In genomic region chr9:48211912-48212311, GRCm38 (mm10) we compare ENCODE assay signal across 24 mouse cellular contexts.
"Had no signal": no experiment of that assay in that cellular context is flagged by ENCODE, and none has a peak within 500 bp of the region (broad histone marks: within the 10 kb centered on the region; RNA-seq: fewer than 3 reads in every experiment).

No protein-coding gene starts in this region.

- H3K9ac ChIP-seq: embryonic facial prominence, embryonic 12.5 days; embryonic facial prominence, embryonic 13.5 days; embryonic facial prominence, embryonic 15.5 days; forebrain, embryonic 12.5 days; forebrain, embryonic 13.5 days; forebrain, embryonic 15.5 days; forebrain, postnatal 0 days had no signal

- H3K4me1 ChIP-seq: embryonic facial prominence, embryonic 12.5 days; embryonic facial prominence, embryonic 13.5 days; forebrain, embryonic 10.5 days; forebrain, embryonic 12.5 days had no signal

- DNase-seq: cerebellum, adult 9-10 months; cerebellum, adult 9-11 months; cerebellum, postnatal 10 days; cerebellum, postnatal 14 days; cerebellum, postnatal 25 days; cerebellum, postnatal 36 days; embryo, embryonic 11 days; forebrain, postnatal 0 days; gastrocnemius, adult 2 months; gastrocnemius, postnatal 10 days; gastrocnemius, postnatal 14 days; gastrocnemius, postnatal 25 days; gastrocnemius, postnatal 36 days; heart, adult 18-20 months; heart, adult 2 months had no signal

- H3K4me2 ChIP-seq: embryonic facial prominence, embryonic 12.5 days; embryonic facial prominence, embryonic 13.5 days; embryonic facial prominence, embryonic 15.5 days; forebrain, embryonic 12.5 days; forebrain, embryonic 13.5 days; forebrain, embryonic 15.5 days had no signal

- H3K36me3 ChIP-seq: embryonic facial prominence, embryonic 12.5 days; embryonic facial prominence, embryonic 13.5 days; embryonic facial prominence, embryonic 15.5 days; forebrain, embryonic 10.5 days; forebrain, embryonic 12.5 days; forebrain, embryonic 15.5 days had no signal

- H3K27me3 ChIP-seq: embryonic facial prominence, embryonic 12.5 days; embryonic facial prominence, embryonic 13.5 days; embryonic facial prominence, embryonic 15.5 days; forebrain, embryonic 12.5 days; forebrain, embryonic 13.5 days; forebrain, embryonic 15.5 days had no signal

- H3K4me3 ChIP-seq: embryonic facial prominence, embryonic 10.5 days; embryonic facial prominence, embryonic 12.5 days; embryonic facial prominence, embryonic 13.5 days; embryonic facial prominence, embryonic 15.5 days; erythroblast, embryonic 14.5 days; forebrain, embryonic 10.5 days; forebrain, embryonic 12.5 days; forebrain, embryonic 13.5 days; forebrain, embryonic 15.5 days; gastrocnemius, adult 2 months; heart, adult 2 months had no signal

- H3K27ac ChIP-seq: embryonic facial prominence, embryonic 10.5 days; embryonic facial prominence, embryonic 12.5 days; embryonic facial prominence, embryonic 13.5 days; embryonic facial prominence, embryonic 15.5 days; forebrain, embryonic 10.5 days; forebrain, embryonic 12.5 days; forebrain, embryonic 13.5 days; forebrain, embryonic 15.5 days; gastrocnemius, adult 2 months; heart, adult 2 months had no signal

- H3K9me3 ChIP-seq: embryonic facial prominence, embryonic 10.5 days; embryonic facial prominence, embryonic 12.5 days; embryonic facial prominence, embryonic 13.5 days; embryonic facial prominence, embryonic 15.5 days; forebrain, embryonic 10.5 days; forebrain, embryonic 12.5 days; forebrain, embryonic 13.5 days; forebrain, embryonic 15.5 days had no signal
